Mouse (Mus musculus) liver, embryonic 12.5 days (tissue): Measurements from ENCODE around the gene Vps37c. TPM values are rescaled to one million over a fixed set of nuclear protein-coding genes. Genes with fewer than 3 reads are reported as not detected.

Source experiments
- ATAC-seq: fragments of 200-750 bp; cut with Nextera tagmentation; 2 replicates; pipeline ENCODE4 v1.8.0; 2017; ENCODE audit warnings: moderate number of reproducible peaks, mild to moderate bottlenecking, moderate library complexity
- H3K27ac ChIP-seq: fragments of 300-500 bp; sonication (generic); 2 replicates; pipeline ENCODE4 v1.5.1; 2016; ENCODE audit warnings: mild to moderate bottlenecking
- H3K27me3 ChIP-seq: fragments of 300-500 bp; sonication (generic); replicated peaks from 2 replicates; pipeline ENCODE4 v1.6.1; 2016; ENCODE audit warnings: mild to moderate bottlenecking, moderate library complexity
- H3K36me3 ChIP-seq: fragments of 300-500 bp; sonication (generic); 2 replicates; pipeline ENCODE4 v1.6.1; 2016; ENCODE audit warnings: mild to moderate bottlenecking, moderate library complexity
- H3K4me1 ChIP-seq: fragments of 300-500 bp; sonication (generic); 2 replicates; pipeline ENCODE4 v1.6.1; 2016
- H3K4me2 ChIP-seq: fragments of 300-500 bp; sonication (generic); 2 replicates; pipeline ENCODE4 v1.6.1; 2016; ENCODE audit warnings: mild to moderate bottlenecking, moderate library complexity
- H3K4me3 ChIP-seq: fragments of 300-500 bp; sonication (generic); 2 replicates; pipeline ENCODE4 v1.5.1; 2016; ENCODE audit warnings: mild to moderate bottlenecking, moderate library complexity
- H3K9ac ChIP-seq: fragments of 300-500 bp; sonication (generic); 2 replicates; pipeline ENCODE4 v1.6.1; 2016; ENCODE audit warnings: mild to moderate bottlenecking, moderate library complexity
- H3K9me3 ChIP-seq: fragments of 300-500 bp; sonication (generic); replicated peaks from 2 replicates; pipeline ENCODE4 v1.6.1; 2016; ENCODE audit warnings: mild to moderate bottlenecking, moderate library complexity
- WGBS: fragments of 180-500 bp; shearing (Covaris S2); methylation state at CpG from one replicate; pipeline ENCODE4 v1.1.7; 2016; ENCODE audit not compliant: insufficient replicate concordance; 5-methylcytosine and 5-hydroxymethylcytosine counted together
- polyA plus RNA-seq: library from polyadenylated mRNA; unstranded; fragments of >200 nt; fragmentation: Nextera tagmentation; extraction: Ambion mirVana; gene quantifications from 2 replicates; pipeline ENCODE4 v1.2.1, GENCODE M21; 2016

Gene Vps37c
- polyA plus RNA-seq = 14.5 and 14.8 TPM in 2 replicates

GRCm38 (mm10) chr19:10688537-10689352, at the start of gene Vps37c:
Gene Vps37c (plus strand): TSS chr19:10688735.
- Histone ChIP-seq H3K27ac (peak within 1 kb of the TSS; percentile 95), H3K27me3 (peaks cover 6% of the 10 kb centered on the region; the same call in 1 of the 2 replicates), H3K4me3 (peak within 1 kb of the TSS; percentile 79), H3K9ac (peak within 1 kb of the TSS; percentile 88), H3K4me1 (peaks cover 63% of the 10 kb centered on the region), H3K4me2 (peak within 1 kb of the TSS; percentile 82), H3K36me3 (peaks cover 3% of the 10 kb centered on the region; the same call in 1 of the 2 replicates), H3K9me3 (no peaks in the 10 kb centered on the region)
- peak; percentile 90 for ATAC-seq
- WGBS = under 1% methylated on average over 70 of the region's 74 CpGs

- no peaks in the 10 kb centered on the region for H3K9me3 ChIP-seq
- ATAC-seq = peak; percentile 72
- 6% methylated on average over 5 of the region's 5 CpGs for WGBS
These were observed 48.5 kb upstream of the Vps37c start for GRCm38 (mm10) chr19:10640080-10640479.

DNA sequence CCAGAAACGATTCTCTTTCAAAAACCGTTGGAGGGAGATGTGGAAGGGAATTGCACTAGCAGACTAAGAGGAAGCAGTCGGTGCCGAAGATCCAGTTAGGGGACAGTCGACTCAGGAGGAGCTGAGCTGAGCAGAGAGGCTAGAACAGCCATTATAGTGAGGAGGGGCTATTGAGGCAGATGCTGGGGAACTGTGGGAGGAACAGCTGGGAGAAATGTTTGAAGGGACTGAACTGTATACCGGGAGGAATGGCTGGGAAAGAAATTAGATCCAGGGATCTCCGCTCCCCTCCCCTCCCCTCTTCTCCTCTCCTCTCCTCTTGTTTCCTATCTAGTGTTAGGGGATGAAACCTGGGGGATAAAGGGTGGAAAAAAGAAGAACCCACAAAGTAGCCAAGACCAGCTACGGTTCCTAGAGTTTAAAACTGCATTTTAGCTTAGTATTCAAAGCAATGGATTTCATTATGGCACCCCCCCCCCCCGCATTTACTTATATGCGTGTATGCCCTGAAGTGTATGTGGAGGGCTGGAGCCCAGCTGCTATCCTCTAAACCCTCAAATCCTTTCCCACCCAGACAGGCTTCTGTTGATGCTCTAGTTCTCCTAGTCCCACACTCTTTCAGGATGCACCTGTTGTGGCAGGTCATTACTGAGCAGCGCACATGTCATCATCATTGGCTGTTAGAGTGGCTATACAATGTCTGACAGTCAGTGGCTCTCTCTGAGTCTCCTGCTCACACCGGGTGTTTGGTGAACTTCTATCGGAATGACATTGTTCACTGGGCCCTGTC, 47.8 kb upstream of the Vps37c start:
- ATAC-seq = no peak

More at GRCm38 (mm10) chr19:10640080-10640479, 48.5 kb upstream of the Vps37c start:
- Histone ChIP-seq H3K27ac (peak overlapping the region; percentile 58), H3K4me1 (peaks cover 59% of the 10 kb centered on the region), H3K4me3 (no peak overlapping the region; the same call in 1 of the 2 replicates), H3K4me2 (peak overlapping the region; percentile 48), H3K9ac (peak overlapping the region; percentile 47), H3K27me3 (peaks cover 15% of the 10 kb centered on the region), H3K36me3 (peaks cover 11% of the 10 kb centered on the region; the same call in 1 of the 2 replicates)

GRCm38 (mm10) chr19:10645616-10646015, 42.9 kb upstream of the Vps37c start:
- no peak overlapping the region for H3K4me2 ChIP-seq
- peaks cover 26% of the 10 kb centered on the region for H3K36me3 ChIP-seq
- peaks cover 12% of the 10 kb centered on the region for H3K4me1 ChIP-seq
- no peak for ATAC-seq
- 76% methylated on average over 2 of the region's 2 CpGs for whole genome bisulfite sequencing
- no peak overlapping the region for H3K27ac ChIP-seq
- H3K9ac ChIP-seq = no peak overlapping the region
- H3K27me3 ChIP-seq = peaks cover 48% of the 10 kb centered on the region
- H3K4me3 ChIP-seq = no peak overlapping the region
- no peaks in the 10 kb centered on the region for H3K9me3 ChIP-seq

More for the DNA sequence above, 47.8 kb upstream of the Vps37c start:
- WGBS = 53% methylated on average over 13 of the region's 13 CpGs
- Histone ChIP-seq H3K36me3 (peaks cover 12% of the 10 kb centered on the region; the same call in 1 of the 2 replicates), H3K9ac (no peak overlapping the region; the same call in 1 of the 2 replicates), H3K27me3 (peaks cover 17% of the 10 kb centered on the region), H3K4me1 (peaks cover 52% of the 10 kb centered on the region), H3K27ac (peak overlapping the region; percentile 58), H3K4me3 (no peak overlapping the region; the same call in 1 of the 2 replicates), H3K4me2 (peak overlapping the region; percentile 48), H3K9me3 (no peaks in the 10 kb centered on the region)

- 65% methylated on average over 8 of the region's 8 CpGs for WGBS
- no peak overlapping the region for H3K9ac ChIP-seq
These were observed 40.4 kb upstream of the Vps37c start for GRCm38 (mm10) chr19:10648156-10648555.

DNA sequence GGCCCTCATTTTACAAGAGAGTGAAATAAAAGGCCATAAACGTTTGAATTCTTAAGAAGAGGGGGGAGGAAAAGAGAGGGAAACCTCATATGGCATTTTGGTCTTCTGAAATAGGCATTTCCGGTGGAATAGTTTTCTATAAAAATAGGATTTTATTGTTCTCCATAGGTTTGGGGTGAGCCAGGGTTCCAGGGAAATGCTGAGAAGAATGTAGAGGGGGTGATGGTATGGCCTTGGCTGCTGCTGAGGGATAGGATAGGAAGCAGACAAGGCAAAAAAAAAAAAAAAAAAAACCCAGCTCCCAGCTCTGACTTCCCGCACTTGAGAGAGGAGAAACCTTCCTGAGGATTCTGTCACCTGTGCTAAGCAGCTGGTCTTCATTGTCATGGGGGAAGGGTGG, 32.5 kb upstream of the Vps37c start:
- H3K36me3 ChIP-seq = peaks cover 21% of the 10 kb centered on the region
- no peaks in the 10 kb centered on the region for H3K27me3 ChIP-seq
- H3K4me2 ChIP-seq = no peak overlapping the region
- ATAC-seq = no peak
- H3K4me1 ChIP-seq = peaks cover 72% of the 10 kb centered on the region
- peak overlapping the region; percentile 47; the same call in 1 of the 2 replicates for H3K9ac ChIP-seq
- no peaks in the 10 kb centered on the region for H3K9me3 ChIP-seq
- no peak overlapping the region for H3K4me3 ChIP-seq
- H3K27ac ChIP-seq = peak overlapping the region; percentile 83
- WGBS = 61% methylated on average over 3 of the region's 3 CpGs

More at GRCm38 (mm10) chr19:10648156-10648555, 40.4 kb upstream of the Vps37c start:
- no peak for ATAC-seq
- Histone ChIP-seq H3K27me3 (peaks cover 40% of the 10 kb centered on the region), H3K9me3 (no peaks in the 10 kb centered on the region), H3K27ac (no peak overlapping the region), H3K36me3 (peaks cover 32% of the 10 kb centered on the region), H3K4me1 (peaks cover 12% of the 10 kb centered on the region), H3K4me2 (no peak overlapping the region), H3K4me3 (no peak overlapping the region)

- Histone ChIP-seq H3K27me3 (no peaks in the 10 kb centered on the region), H3K4me1 (peaks cover 79% of the 10 kb centered on the region), H3K4me3 (no peak overlapping the region), H3K36me3 (peaks cover 19% of the 10 kb centered on the region), H3K4me2 (no peak overlapping the region), H3K27ac (peak overlapping the region; percentile 83), H3K9me3 (no peaks in the 10 kb centered on the region), H3K9ac (no peak overlapping the region; the same call in none of the 2 replicates)
- no peak for ATAC-seq
- 73% methylated on average over 5 of the region's 5 CpGs for WGBS
These were observed 30.8 kb upstream of the Vps37c start for GRCm38 (mm10) chr19:10657742-10658141.

- Histone ChIP-seq H3K27me3 (no peaks in the 10 kb centered on the region), H3K36me3 (peaks cover 19% of the 10 kb centered on the region), H3K9ac (no peak overlapping the region), H3K9me3 (no peaks in the 10 kb centered on the region), H3K4me1 (peaks cover 85% of the 10 kb centered on the region), H3K4me2 (no peak overlapping the region), H3K27ac (peak overlapping the region; percentile 83), H3K4me3 (no peak overlapping the region)
- 74% methylated on average over 2 of the region's 2 CpGs for WGBS
- no peak for ATAC-seq
These were observed 30.1 kb upstream of the Vps37c start for GRCm38 (mm10) chr19:10658406-10658805.

DNA sequence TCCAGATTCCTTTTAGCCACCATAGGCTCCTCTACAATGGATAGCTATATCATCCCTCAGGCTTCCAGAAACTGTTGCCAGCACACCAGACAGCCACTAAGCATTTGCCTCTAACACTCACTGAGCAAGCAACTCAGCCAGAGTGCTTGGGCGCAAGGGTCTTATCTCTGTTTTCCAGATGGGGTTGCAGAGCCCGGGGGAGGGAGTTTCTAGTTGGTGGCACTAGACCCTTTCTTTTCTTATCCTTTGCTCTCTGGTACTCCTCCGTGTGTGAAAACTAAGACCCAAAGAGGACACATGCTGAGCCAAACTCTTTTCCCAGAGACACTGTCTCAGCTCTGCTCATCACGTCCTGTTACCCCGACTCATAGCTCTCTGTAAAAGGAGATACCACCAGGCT, 27.2 kb upstream of the Vps37c start:
- peak overlapping the region; percentile 36 for H3K4me3 ChIP-seq
- peak; percentile 90 for ATAC-seq
- H3K9ac ChIP-seq = peak overlapping the region; percentile 62
- no peaks in the 10 kb centered on the region for H3K9me3 ChIP-seq
- peaks cover 90% of the 10 kb centered on the region for H3K4me1 ChIP-seq
- peak overlapping the region; percentile 99 for H3K27ac ChIP-seq
- H3K4me2 ChIP-seq = peak overlapping the region; percentile 67
- H3K27me3 ChIP-seq = no peaks in the 10 kb centered on the region
- 18% methylated on average over 5 of the region's 5 CpGs for WGBS
- H3K36me3 ChIP-seq = 0 out of 2 replicates have a peak, but pooled peaks cover 8% of the 10 kb centered on the region

- peak overlapping the region; percentile 36 for H3K4me3 ChIP-seq
- peak overlapping the region; percentile 99 for H3K27ac ChIP-seq
- no peaks in the 10 kb centered on the region for H3K27me3 ChIP-seq
- peak overlapping the region; percentile 67 for H3K4me2 ChIP-seq
- H3K4me1 ChIP-seq = peaks cover 84% of the 10 kb centered on the region
- H3K36me3 ChIP-seq = 0 out of 2 replicates have a peak, but pooled peaks cover 8% of the 10 kb centered on the region
- H3K9ac ChIP-seq = peak overlapping the region; percentile 62
- no peaks in the 10 kb centered on the region for H3K9me3 ChIP-seq
- peak; percentile 67 for ATAC-seq
- 31% methylated on average over 2 of the region's 2 CpGs for WGBS
These were observed 26.6 kb upstream of the Vps37c start for GRCm38 (mm10) chr19:10661919-10662318.

DNA sequence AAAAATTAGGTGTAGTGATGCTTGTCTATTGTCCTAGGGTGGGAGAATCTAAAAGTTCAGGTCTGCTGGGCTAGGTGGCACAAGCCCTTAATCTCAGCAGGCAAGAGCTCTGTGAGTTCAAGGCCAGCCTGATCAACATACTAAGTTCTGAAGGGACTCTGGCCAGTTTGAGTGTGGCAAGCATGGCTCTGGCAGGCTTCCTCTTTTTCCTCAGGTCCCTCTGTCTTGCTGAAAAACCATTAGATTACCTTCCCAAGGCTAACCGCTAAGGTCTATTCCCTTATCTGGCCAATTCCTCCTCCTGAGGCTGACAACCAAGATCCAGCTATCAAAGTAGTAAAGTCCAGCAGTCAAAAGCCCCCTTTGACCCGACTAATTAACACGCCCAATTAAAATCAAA, 25.9 kb upstream of the Vps37c start:
- H3K4me3 ChIP-seq = no peak overlapping the region
- no peaks in the 10 kb centered on the region for H3K9me3 ChIP-seq
- 29% methylated on average over 3 of the region's 3 CpGs for WGBS
- H3K4me2 ChIP-seq = peak overlapping the region; percentile 67
- 0 out of 2 replicates have a peak, but pooled peaks cover 8% of the 10 kb centered on the region for H3K36me3 ChIP-seq
- no peaks in the 10 kb centered on the region for H3K27me3 ChIP-seq
- H3K4me1 ChIP-seq = peaks cover 77% of the 10 kb centered on the region
- peak overlapping the region; percentile 99 for H3K27ac ChIP-seq
- no peak for ATAC-seq
- H3K9ac ChIP-seq = peak overlapping the region; percentile 36
